ENCODE assay signal across 11 mouse cellular contexts in genomic region chr11:88909388-88910036, GRCm38 (mm10). TPM values are rescaled to one million over a fixed set of nuclear protein-coding genes. Genes with fewer than 3 reads are reported as not detected.
A peak's percentile ranks its signal among the peaks of the same experiment; 100 is the strongest.
DNase-seq lines count a peak whose midpoint lies in the region; ATAC-seq and TF ChIP-seq lines count a peak whose summit lies in the region.
"Had no signal": no experiment of that assay in that cellular context is flagged by ENCODE, and none has a peak within 500 bp of the region (broad histone marks: within the 10 kb centered on the region; RNA-seq: fewer than 3 reads in every experiment).

No protein-coding gene starts in this region.

- no peaks in the 10 kb centered on the region for H3K36me3 ChIP-seq in kidney, embryonic 14.5 days (ENCODE audit: control insufficient read depth, insufficient read depth, low read length)
- no peaks in the 10 kb centered on the region for H3K36me3 ChIP-seq in lung, postnatal 0 days (ENCODE audit: insufficient read depth, low read length)
- H3K36me3 ChIP-seq in hindbrain, embryonic 12.5 days = no peaks in the 10 kb centered on the region
- H3K36me3 ChIP-seq: intestine, embryonic 15.5 days; liver, embryonic 15.5 days had no signal

- ATAC-seq in kidney, embryonic 14.5 days (ENCODE audit: low FRiP score, low TSS enrichment) = no peak
- peak; percentile 81 for ATAC-seq in lung, postnatal 0 days
- no peak for ATAC-seq in hindbrain, embryonic 12.5 days (ENCODE audit: low FRiP score)
- ATAC-seq: intestine, embryonic 15.5 days had no signal

- H3K4me3 ChIP-seq in kidney, embryonic 14.5 days (ENCODE audit: low read length) = no peak overlapping the region
- H3K4me3 ChIP-seq in lung, postnatal 0 days (ENCODE audit: low read depth, low read length) = no peak overlapping the region
- H3K4me3 ChIP-seq in hindbrain, embryonic 12.5 days = no peak overlapping the region
- H3K4me3 ChIP-seq: erythroblast, embryonic 14.5 days; intestine, embryonic 15.5 days; liver, embryonic 15.5 days had no signal

- H3K27me3 ChIP-seq in kidney, embryonic 14.5 days (ENCODE audit: control insufficient read depth, insufficient read depth, low read length) = no peaks in the 10 kb centered on the region
- H3K27me3 ChIP-seq in lung, postnatal 0 days (replicated peaks; ENCODE audit: insufficient read depth, low read length) = no peaks in the 10 kb centered on the region
- no peaks in the 10 kb centered on the region for H3K27me3 ChIP-seq in hindbrain, embryonic 12.5 days
- H3K27me3 ChIP-seq: intestine, embryonic 15.5 days; liver, embryonic 15.5 days had no signal

- peak; percentile 69 for TF ChIP-seq EP300 in lung, postnatal 0 days (IDR thresholded peaks at IDR 0.05)

- no peaks in the 10 kb centered on the region for H3K9me3 ChIP-seq in kidney, embryonic 14.5 days (ENCODE audit: control insufficient read depth, low read length)
- no peaks in the 10 kb centered on the region for H3K9me3 ChIP-seq in lung, postnatal 0 days (ENCODE audit: low read length)
- H3K9me3 ChIP-seq in hindbrain, embryonic 12.5 days (replicated peaks) = no peaks in the 10 kb centered on the region
- H3K9me3 ChIP-seq: intestine, embryonic 15.5 days; liver, embryonic 15.5 days had no signal

- TF ChIP-seq CTCF in lung, postnatal 0 days (IDR thresholded peaks at IDR 0.05) = no peak

- H3K9ac ChIP-seq in kidney, embryonic 14.5 days (ENCODE audit: low read depth, low read length) = no peak overlapping the region
- no peak overlapping the region for H3K9ac ChIP-seq in lung, postnatal 0 days (replicated peaks; ENCODE audit: low read depth)
- H3K9ac ChIP-seq in hindbrain, embryonic 12.5 days = no peak overlapping the region
- H3K9ac ChIP-seq: intestine, embryonic 15.5 days; liver, embryonic 15.5 days had no signal

- no peak overlapping the region for H3K27ac ChIP-seq in kidney, embryonic 14.5 days (ENCODE audit: low read depth, low read length)
- H3K27ac ChIP-seq in lung, postnatal 0 days (ENCODE audit: low read length) = peak overlapping the region; percentile 52
- no peak overlapping the region for H3K27ac ChIP-seq in hindbrain, embryonic 12.5 days
- H3K27ac ChIP-seq: intestine, embryonic 15.5 days; liver, embryonic 15.5 days had no signal

- 88% methylated on average over 8 of the region's 8 CpGs for WGBS in kidney, embryonic 14.5 days
- 57% methylated on average over 8 of the region's 8 CpGs for WGBS in lung, postnatal 0 days
- WGBS in hindbrain, embryonic 12.5 days = 83% methylated on average over 8 of the region's 8 CpGs

- DNase-seq in kidney, adult 11 months = peak; percentile 93
- peak; percentile 85 for DNase-seq in adrenal gland, postnatal 10 days
- DNase-seq in heart, postnatal 10 days = peak; percentile 87 to 90
- DNase-seq in lung, postnatal 0 days (ENCODE audit: low spot score) = peak; percentile 91
- no peak for DNase-seq in left cerebral cortex, postnatal 36 days (ENCODE audit: low spot score in 2 of 2)
- DNase-seq in thymus, postnatal 36 days = no peak

- no peak overlapping the region for H3K4me2 ChIP-seq in kidney, embryonic 14.5 days (replicated peaks; ENCODE audit: low read depth, low read length)
- H3K4me2 ChIP-seq in lung, postnatal 0 days (replicated peaks; ENCODE audit: low read depth, low read length) = no peak overlapping the region
- no peak overlapping the region for H3K4me2 ChIP-seq in hindbrain, embryonic 12.5 days (replicated peaks)
- H3K4me2 ChIP-seq: intestine, embryonic 15.5 days; liver, embryonic 15.5 days had no signal

- intact Hi-C loops in heart, postnatal 10 days (cut with DNase I) = loop anchor here (5.0 kb wide), 3 partner anchors 43 to 62 kb away; partner anchors contain the start of gene Akap1
- intact Hi-C loops in left cerebral cortex, postnatal 36 days (cut with DNase I) = loop anchor here (5.0 kb wide), 1 partner anchor 63 kb away; the partner anchor contains the start of gene Coil

- H3K4me1 ChIP-seq in kidney, embryonic 14.5 days (ENCODE audit: control insufficient read depth, insufficient read depth, low read length) = no peaks in the 10 kb centered on the region
- no peaks in the 10 kb centered on the region for H3K4me1 ChIP-seq in lung, postnatal 0 days (ENCODE audit: insufficient read depth, low read depth, low read length)
- H3K4me1 ChIP-seq in hindbrain, embryonic 12.5 days = no peaks in the 10 kb centered on the region
- H3K4me1 ChIP-seq: intestine, embryonic 15.5 days; liver, embryonic 15.5 days had no signal

RNA-seq across cellular contexts. Expression of gene Akap1, which starts 45.1 kb away (rescaled TPM):
- polyA plus RNA-seq in kidney, embryonic 14.5 days (2014; fragmentation: Nextera tagmentation; extraction: Ambion mirVana) = 12.0 and 20.2 TPM in 2 replicates
- total RNA-seq in adrenal gland, postnatal 10 days (2021) = 100 to 1,000 TPM; 136 to 196 TPM
- 100 to 1,000 TPM; 110 to 122 TPM for total RNA-seq in heart, postnatal 10 days (2021)
- polyA plus RNA-seq in lung, postnatal 0 days (2015; fragmentation: Nextera tagmentation; extraction: Ambion mirVana) = 12.6 and 13.5 TPM in 2 replicates
- 10 to 100 TPM; 41.6 to 43.1 TPM for total RNA-seq in left cerebral cortex, postnatal 36 days (2021)
- polyA plus RNA-seq in hindbrain, embryonic 12.5 days (2016; fragmentation: Nextera tagmentation; extraction: Ambion mirVana) = 21.8 and 22.3 TPM in 2 replicates

RNA-seq across cellular contexts. Expression of gene Scpep1, which starts 45.8 kb away (rescaled TPM):
- 90.5 and 110 TPM in 2 replicates for polyA plus RNA-seq in kidney, embryonic 14.5 days (2014; fragmentation: Nextera tagmentation; extraction: Ambion mirVana)
- 100 to 1,000 TPM; 116 to 118 TPM for total RNA-seq in adrenal gland, postnatal 10 days (2021)
- total RNA-seq in heart, postnatal 10 days (2021) = 10 to 100 TPM; 34.2 to 34.6 TPM
- polyA plus RNA-seq in lung, postnatal 0 days (2015; fragmentation: Nextera tagmentation; extraction: Ambion mirVana) = 63.0 and 68.8 TPM in 2 replicates
- 10 to 100 TPM; 16.3 to 19.3 TPM for total RNA-seq in left cerebral cortex, postnatal 36 days (2021)
- 44.1 and 46.2 TPM in 2 replicates for polyA plus RNA-seq in hindbrain, embryonic 12.5 days (2016; fragmentation: Nextera tagmentation; extraction: Ambion mirVana)

RNA-seq across cellular contexts. Expression of gene Elobl, which starts 57.2 kb away (rescaled TPM):
- polyA plus RNA-seq in kidney, embryonic 14.5 days (2014; fragmentation: Nextera tagmentation; extraction: Ambion mirVana) = not detected in 2 replicates
- not detected for total RNA-seq in adrenal gland, postnatal 10 days (2021)
- not detected for total RNA-seq in heart, postnatal 10 days (2021)
- polyA plus RNA-seq in lung, postnatal 0 days (2015; fragmentation: Nextera tagmentation; extraction: Ambion mirVana) = not detected in 2 replicates
- total RNA-seq in left cerebral cortex, postnatal 36 days (2021) = not detected
- polyA plus RNA-seq in hindbrain, embryonic 12.5 days (2016; fragmentation: Nextera tagmentation; extraction: Ambion mirVana) = not detected in 2 replicates
- polyA plus RNA-seq: erythroblast, embryonic 14.5 days; intestine, embryonic 15.5 days; liver, embryonic 15.5 days had no signal

Comparison
In these comparisons a context has a peak if more than half of its experiments do, and no peak if none do; other contexts are left out.
1. DNase-seq: peak in kidney, adult 11 months (single experiment), adrenal gland, postnatal 10 days (single experiment), heart, postnatal 10 days (2 of 2) and lung, postnatal 0 days (single experiment); none in left cerebral cortex, postnatal 36 days (0 of 2) and thymus, postnatal 36 days (0 of 2).